ENCODE assay signal across 8 mouse cellular contexts in genomic region chr13:112509465-112509864, GRCm38 (mm10). TPM values are rescaled to one million over a fixed set of nuclear protein-coding genes. Genes with fewer than 3 reads are reported as not detected.
DNase-seq lines count a peak whose midpoint lies in the region; ATAC-seq and TF ChIP-seq lines count a peak whose summit lies in the region.

No protein-coding gene starts in this region.

- DNase-seq in testis, postnatal 14 days (ENCODE audit: low spot score), result no peak
- peak; percentile 40 to 42 for DNase-seq in cerebellum, adult 2 months
- peak; percentile 83 for DNase-seq in forebrain, postnatal 0 days
- DNase-seq in left cerebral cortex, postnatal 36 days (ENCODE audit: low spot score in 2 of 2), result peak; percentile 24 to 36

- no peak overlapping the region for H3K4me2 ChIP-seq in forebrain, postnatal 0 days (ENCODE audit: low read depth)
- no peak overlapping the region for H3K4me2 ChIP-seq in intestine, embryonic 16.5 days (ENCODE audit: low read depth, low read length)
- H3K4me2 ChIP-seq in midbrain, embryonic 16.5 days (ENCODE audit: low read length), result no peak overlapping the region
- no peak overlapping the region for H3K4me2 ChIP-seq in stomach, embryonic 16.5 days (ENCODE audit: low read depth, low read length)

- intact Hi-C loops in left cerebral cortex, postnatal 36 days (cut with DNase I), result loop anchor here (1.0 to 10.0 kb wide), 2 partner anchors 201 to 715 kb away; no protein-coding TSS in a partner anchor

- H3K27ac ChIP-seq in testis, adult 2 months (ENCODE audit: control insufficient read depth, insufficient read depth, low read depth, low read length), result no peak overlapping the region
- H3K27ac ChIP-seq in cerebellum, adult 2 months (ENCODE audit: insufficient read depth, low read length), result no peak overlapping the region
- H3K27ac ChIP-seq in forebrain, postnatal 0 days (ENCODE audit: low read depth, low read length), result no peak overlapping the region
- no peak overlapping the region for H3K27ac ChIP-seq in intestine, embryonic 16.5 days (ENCODE audit: low read length)
- no peak overlapping the region for H3K27ac ChIP-seq in midbrain, embryonic 16.5 days (ENCODE audit: low read length)
- no peak overlapping the region for H3K27ac ChIP-seq in stomach, embryonic 16.5 days (ENCODE audit: low read length)

- ATAC-seq in forebrain, postnatal 0 days, result peak; percentile 86
- ATAC-seq in intestine, embryonic 16.5 days, result peak; percentile 62
- peak; percentile 78; the same call in 1 of the 2 replicates for ATAC-seq in midbrain, embryonic 16.5 days
- ATAC-seq in stomach, embryonic 16.5 days (ENCODE audit: insufficient read depth, low FRiP score), result 0 out of 2 replicates have a peak, but pooled peaks have one; percentile 58

- peak overlapping the region; percentile 16; the same call in 1 of the 2 replicates for H3K4me3 ChIP-seq in testis, adult 2 months (ENCODE audit: control insufficient read depth, low read depth, low read length)
- H3K4me3 ChIP-seq in cerebellum, adult 2 months (replicated peaks; ENCODE audit: insufficient read depth, low read depth, low read length), result no peak overlapping the region
- H3K4me3 ChIP-seq in forebrain, postnatal 0 days (ENCODE audit: low read depth, low read length), result no peak overlapping the region
- H3K4me3 ChIP-seq in intestine, embryonic 16.5 days (ENCODE audit: low read length), result no peak overlapping the region
- no peak overlapping the region for H3K4me3 ChIP-seq in midbrain, embryonic 16.5 days (ENCODE audit: low read depth, low read length)
- H3K4me3 ChIP-seq in stomach, embryonic 16.5 days (replicated peaks; ENCODE audit: low read length), result no peak overlapping the region

- no peaks in the 10 kb centered on the region for H3K36me3 ChIP-seq in testis, adult 2 months (ENCODE audit: control insufficient read depth, insufficient read depth, low read length)
- peaks cover 13% of the 10 kb centered on the region for H3K36me3 ChIP-seq in forebrain, postnatal 0 days (ENCODE audit: insufficient read depth)
- peaks cover 5% of the 10 kb centered on the region; the same call in 1 of the 2 replicates for H3K36me3 ChIP-seq in intestine, embryonic 16.5 days (ENCODE audit: control insufficient read depth, insufficient read depth, low read length)
- peaks cover 6% of the 10 kb centered on the region for H3K36me3 ChIP-seq in midbrain, embryonic 16.5 days (ENCODE audit: control insufficient read depth, insufficient read depth, low read length)
- 0 out of 2 replicates have a peak, but pooled peaks cover 10% of the 10 kb centered on the region for H3K36me3 ChIP-seq in stomach, embryonic 16.5 days (ENCODE audit: control insufficient read depth, insufficient read depth, low read length)

- H3K9ac ChIP-seq in forebrain, postnatal 0 days, result no peak overlapping the region
- H3K9ac ChIP-seq in intestine, embryonic 16.5 days (ENCODE audit: low read depth, low read length), result no peak overlapping the region
- no peak overlapping the region for H3K9ac ChIP-seq in midbrain, embryonic 16.5 days (ENCODE audit: low read depth, low read length)
- H3K9ac ChIP-seq in stomach, embryonic 16.5 days (ENCODE audit: low read length), result no peak overlapping the region

- H3K9me3 ChIP-seq in forebrain, postnatal 0 days (ENCODE audit: low read length), result no peaks in the 10 kb centered on the region
- H3K9me3 ChIP-seq in intestine, embryonic 16.5 days (ENCODE audit: control insufficient read depth, low read length), result no peaks in the 10 kb centered on the region
- H3K9me3 ChIP-seq in midbrain, embryonic 16.5 days (replicated peaks; ENCODE audit: control insufficient read depth, low read length, poor library complexity, severe bottlenecking), result no peaks in the 10 kb centered on the region
- no peaks in the 10 kb centered on the region for H3K9me3 ChIP-seq in stomach, embryonic 16.5 days (replicated peaks; ENCODE audit: control insufficient read depth, low read length)

- H3K27me3 ChIP-seq in testis, adult 2 months (ENCODE audit: control insufficient read depth, insufficient read depth, low read length), result no peaks in the 10 kb centered on the region
- no peaks in the 10 kb centered on the region for H3K27me3 ChIP-seq in cerebellum, adult 2 months (ENCODE audit: control insufficient read depth, insufficient read depth, low read length)
- no peaks in the 10 kb centered on the region for H3K27me3 ChIP-seq in forebrain, postnatal 0 days (ENCODE audit: insufficient read depth, low read length)
- H3K27me3 ChIP-seq in intestine, embryonic 16.5 days (replicated peaks; ENCODE audit: control insufficient read depth, insufficient read depth, low read length), result no peaks in the 10 kb centered on the region
- no peaks in the 10 kb centered on the region for H3K27me3 ChIP-seq in midbrain, embryonic 16.5 days (ENCODE audit: control insufficient read depth, insufficient read depth, low read depth, low read length)
- H3K27me3 ChIP-seq in stomach, embryonic 16.5 days (ENCODE audit: control insufficient read depth, insufficient read depth, low read length), result no peaks in the 10 kb centered on the region

- WGBS in cerebellum, adult 2 months, result 21% methylated on average over 4 of the region's 4 CpGs
- 18% methylated on average over 4 of the region's 4 CpGs for WGBS in forebrain, postnatal 0 days
- 26% methylated on average over 4 of the region's 4 CpGs for WGBS in intestine, embryonic 16.5 days
- 24% methylated on average over 4 of the region's 4 CpGs for WGBS in midbrain, embryonic 16.5 days
- 17% methylated on average over 4 of the region's 4 CpGs for WGBS in stomach, embryonic 16.5 days

- no peak for TF ChIP-seq POLR2A in testis, adult 2 months (IDR thresholded peaks at IDR 0.05; ENCODE audit: control insufficient read depth, low read depth, low read length)
- TF ChIP-seq POLR2A in cerebellum, adult 2 months (IDR thresholded peaks at IDR 0.05; ENCODE audit: borderline replicate concordance, insufficient read depth, low read length), result no peak

- no peaks in the 10 kb centered on the region for H3K4me1 ChIP-seq in testis, adult 2 months (ENCODE audit: control insufficient read depth, insufficient read depth, low read length)
- H3K4me1 ChIP-seq in cerebellum, adult 2 months (ENCODE audit: control insufficient read depth, insufficient read depth, low read length), result peaks cover 4% of the 10 kb centered on the region; the same call in 1 of the 2 replicates
- H3K4me1 ChIP-seq in forebrain, postnatal 0 days (ENCODE audit: insufficient read depth), result no peaks in the 10 kb centered on the region
- H3K4me1 ChIP-seq in intestine, embryonic 16.5 days (ENCODE audit: control insufficient read depth, insufficient read depth, low read length), result no peaks in the 10 kb centered on the region
- no peaks in the 10 kb centered on the region for H3K4me1 ChIP-seq in midbrain, embryonic 16.5 days (ENCODE audit: control insufficient read depth, insufficient read depth, low read length)
- no peaks in the 10 kb centered on the region for H3K4me1 ChIP-seq in stomach, embryonic 16.5 days (ENCODE audit: control insufficient read depth, insufficient read depth, low read length)

- peak; percentile 89; the same call in 1 of the 2 replicates for TF ChIP-seq CTCF in testis, adult 2 months (IDR thresholded peaks at IDR 0.05; ENCODE audit: control insufficient read depth, insufficient read depth, insufficient replicate concordance, low read depth, low read length)
- peak; percentile 91 for TF ChIP-seq CTCF in cerebellum, adult 2 months (IDR thresholded peaks at IDR 0.05; ENCODE audit: borderline replicate concordance, insufficient read depth, low read depth, low read length)
- peak; percentile 96 for TF ChIP-seq CTCF in forebrain, postnatal 0 days (IDR thresholded peaks at IDR 0.05; ENCODE audit: low read depth)

RNA-seq across cellular contexts. Expression of gene Il6st, which starts 45.6 kb away (rescaled TPM):
- 3.9 and 4.0 TPM in 2 replicates for polyA plus RNA-seq in testis, adult 2 months (2012; rRNA removed)
- polyA plus RNA-seq in cerebellum, adult 2 months (2012; rRNA removed), result 32.4 and 32.8 TPM in 2 replicates
- total RNA-seq in forebrain, postnatal 0 days (2014; rRNA removed), result 23.0 and 32.1 TPM in 2 replicates
- 8.8 and 14.9 TPM in 2 replicates for polyA plus RNA-seq in forebrain, postnatal 0 days (2015; fragmentation: Nextera tagmentation; extraction: Ambion mirVana)
- polyA plus RNA-seq in intestine, embryonic 16.5 days (2015; fragmentation: Nextera tagmentation; extraction: Ambion mirVana), result 24.5 and 28.9 TPM in 2 replicates
- 10 to 100 TPM; 76.3 to 79.5 TPM for total RNA-seq in left cerebral cortex, postnatal 36 days (2021)
- 20.5 and 25.1 TPM in 2 replicates for polyA plus RNA-seq in midbrain, embryonic 16.5 days (2015; fragmentation: Nextera tagmentation; extraction: Ambion mirVana)
- 51.8 and 53.4 TPM in 2 replicates for polyA plus RNA-seq in stomach, embryonic 16.5 days (2015; fragmentation: Nextera tagmentation; extraction: Ambion mirVana)
